Mouse (Mus musculus) heart, postnatal 36 days (tissue): Measurements from ENCODE around the gene Gimap1. TPM values are rescaled to one million over a fixed set of nuclear protein-coding genes. Genes with fewer than 3 reads are reported as not detected.

Experiments used
- DNase-seq, 2 experiments: peaks; one replicate each; pipeline ENCODE4 v3.0.0; 2021 to 2022
- intact Hi-C: fragments of 180-260 bp; cut with DNase I; formaldehyde crosslinking; loops from one replicate; pipeline ENCODE4 v1.15.1; 2025
- total RNA-seq, 2 experiments: library from RNA; stranded (reverse); gene quantifications; 2 replicates each; pipeline ENCODE4 v1.2.3; 2021

Gene Gimap1
- total RNA-seq, 2 experiments from 2014 or later = 8.1 to 11.8 TPM

DNA sequence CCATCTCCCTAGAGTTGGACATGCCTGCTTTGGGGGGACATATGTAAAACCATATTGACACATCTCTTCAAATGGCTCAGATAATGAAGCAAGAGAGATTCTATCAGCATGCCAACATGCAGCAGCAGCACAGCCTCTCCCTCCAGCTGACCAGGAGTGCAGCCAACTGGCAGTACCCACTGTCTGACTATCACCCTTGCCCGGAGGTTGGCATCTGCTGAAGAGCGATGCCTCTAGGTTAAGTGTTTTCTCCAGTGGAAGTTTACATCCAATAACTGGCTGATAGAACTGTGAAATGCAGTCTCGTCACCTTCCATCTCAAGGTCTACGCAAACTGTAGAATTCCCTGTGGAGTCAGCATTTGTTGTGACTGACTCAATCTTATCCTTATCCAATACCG, 1.2 kb upstream of the Gimap1 start:
- intact Hi-C loops = loop anchor here (2.0 kb wide), 1 partner anchor 25 kb away; no protein-coding TSS in a partner anchor
- DNase-seq = no peak

DNA sequence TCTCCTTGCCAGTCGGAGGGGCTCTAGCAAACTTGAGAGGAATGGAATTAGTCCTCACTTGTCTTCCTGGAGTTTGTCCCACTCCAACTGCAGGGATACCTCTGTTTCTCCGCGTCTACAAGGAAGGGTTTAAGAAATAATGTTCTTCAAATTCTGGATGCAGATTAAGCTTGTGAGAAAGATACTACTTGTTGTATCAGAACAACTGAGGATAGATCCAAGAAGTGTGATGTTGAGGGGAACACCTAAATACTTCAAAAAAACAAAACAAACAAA, 864 bp downstream of the Gimap1 start:
- intact Hi-C loops = no loop called here
- no peak for DNase-seq

DNA sequence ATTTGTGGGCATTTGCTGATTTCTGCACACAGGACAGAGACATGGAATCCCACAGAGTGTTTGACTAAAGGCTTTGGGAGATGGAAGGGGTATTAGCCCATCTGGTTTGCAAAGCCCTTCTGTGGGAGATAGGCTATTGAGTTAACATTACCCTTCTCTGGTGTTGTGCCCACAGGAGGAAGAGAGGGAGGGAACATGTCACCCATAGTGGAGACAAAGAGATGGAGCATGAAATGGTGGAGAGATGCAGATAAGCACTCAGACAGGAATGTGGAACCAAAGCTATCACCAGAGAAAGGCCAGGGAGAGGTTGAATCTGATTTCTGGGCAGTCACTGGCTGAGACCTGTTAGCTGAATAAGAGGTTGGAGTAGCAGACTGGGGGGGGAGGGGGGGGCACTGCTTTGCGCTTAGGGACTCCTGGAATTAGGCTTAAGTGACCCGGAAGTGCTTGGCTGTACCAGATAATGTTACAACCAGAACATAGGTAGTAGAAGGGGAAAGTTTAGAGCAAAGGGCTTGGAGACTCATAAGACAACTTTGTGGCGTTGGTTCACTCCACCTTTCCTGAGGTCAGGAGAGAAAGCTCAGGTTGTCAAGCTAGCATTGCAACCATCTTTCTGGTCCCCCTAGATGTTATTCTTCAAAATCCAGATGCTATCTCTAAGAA, 1.8 kb downstream of the Gimap1 start:
- intact Hi-C loops = no loop called here

DNA sequence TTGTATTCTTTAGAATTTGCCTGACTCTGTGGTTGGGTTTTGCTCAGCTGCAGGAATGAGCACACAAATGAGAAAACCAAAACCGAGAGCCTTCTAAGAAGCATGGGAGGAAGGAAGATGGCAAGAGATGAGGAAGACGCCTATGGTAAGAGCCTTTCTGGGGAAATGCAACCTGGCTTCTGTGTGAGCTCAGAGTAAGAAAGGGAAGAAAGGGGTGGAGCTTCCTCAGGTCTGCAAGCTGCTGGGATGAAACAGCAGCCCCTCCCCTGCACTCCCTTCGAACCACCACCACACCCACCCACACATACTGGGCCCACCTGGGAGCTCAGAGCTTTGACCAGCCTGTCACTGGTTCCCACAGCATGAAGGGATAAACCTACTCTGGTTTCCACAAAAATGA, 2.4 kb downstream of the Gimap1 start:
- no peak for DNase-seq
- intact Hi-C loops = no loop called here

More for the DNA sequence above, 1.8 kb downstream of the Gimap1 start:
- DNase-seq = no peak

DNA sequence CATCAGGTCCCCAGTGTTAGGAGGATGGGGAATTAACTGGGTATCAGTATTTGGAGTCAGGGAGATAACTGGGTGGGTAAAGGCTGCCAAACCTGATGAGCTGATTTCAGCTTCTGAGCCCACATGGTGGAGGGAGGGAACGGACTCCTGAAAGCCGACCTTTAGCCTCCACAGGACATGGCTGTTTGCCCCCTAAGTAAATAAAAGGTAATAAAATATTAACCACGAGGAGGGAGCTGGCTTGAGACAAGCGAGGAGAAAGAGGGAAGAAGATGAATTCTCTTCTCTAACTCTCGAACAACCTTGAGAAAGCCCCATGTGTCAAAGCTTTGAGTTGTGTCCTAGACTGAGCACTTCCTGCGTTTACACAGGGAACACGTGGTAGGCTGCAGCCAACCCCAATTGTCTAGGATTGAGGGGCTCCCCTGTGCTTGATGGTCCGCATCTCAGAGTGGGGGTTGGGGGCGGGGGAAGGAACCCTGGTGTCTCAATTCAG, 2.9 kb downstream of the Gimap1 start:
- intact Hi-C loops = no loop called here

DNA sequence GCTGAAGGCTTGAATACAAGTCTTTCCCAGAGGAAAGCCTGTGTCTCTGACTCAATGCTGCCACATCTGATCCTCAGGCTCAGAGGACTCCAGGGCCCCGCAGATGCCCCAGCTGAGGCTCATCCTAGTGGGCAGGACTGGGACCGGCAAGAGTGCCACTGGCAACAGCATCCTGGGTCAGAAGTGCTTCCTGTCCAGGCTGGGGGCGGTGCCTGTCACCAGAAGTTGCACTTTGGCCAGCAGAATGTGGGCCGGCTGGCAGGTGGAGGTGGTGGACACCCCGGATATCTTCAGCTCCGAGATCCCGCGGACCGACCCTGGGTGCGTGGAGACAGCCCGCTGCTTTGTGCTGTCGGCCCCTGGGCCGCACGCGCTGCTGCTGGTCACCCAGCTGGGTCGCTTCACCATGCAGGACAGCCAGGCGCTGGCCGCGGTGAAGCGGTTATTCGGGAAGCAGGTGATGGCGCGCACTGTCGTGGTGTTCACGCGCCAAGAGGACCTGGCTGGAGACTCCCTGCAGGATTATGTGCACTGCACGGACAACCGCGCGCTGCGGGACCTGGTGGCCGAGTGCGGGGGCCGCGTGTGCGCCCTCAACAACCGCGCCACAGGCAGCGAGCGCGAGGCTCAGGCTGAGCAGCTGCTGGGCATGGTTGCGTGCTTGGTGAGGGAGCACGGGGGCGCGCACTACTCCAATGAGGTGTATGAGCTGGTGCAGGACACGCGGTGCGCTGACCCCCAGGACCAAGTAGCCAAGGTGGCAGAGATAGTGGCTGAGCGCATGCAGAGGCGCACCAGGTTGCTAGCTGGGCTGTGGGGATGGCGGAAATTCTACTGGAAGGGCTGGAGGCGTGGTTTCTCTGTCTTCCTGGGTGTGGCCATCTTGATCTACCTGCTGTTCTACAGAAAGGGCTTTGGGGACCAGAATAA, 3.8 kb downstream of the Gimap1 start:
- DNase-seq = no peak
- intact Hi-C loops = no loop called here

More for the DNA sequence above, 2.9 kb downstream of the Gimap1 start:
- DNase-seq = no peak

DNA sequence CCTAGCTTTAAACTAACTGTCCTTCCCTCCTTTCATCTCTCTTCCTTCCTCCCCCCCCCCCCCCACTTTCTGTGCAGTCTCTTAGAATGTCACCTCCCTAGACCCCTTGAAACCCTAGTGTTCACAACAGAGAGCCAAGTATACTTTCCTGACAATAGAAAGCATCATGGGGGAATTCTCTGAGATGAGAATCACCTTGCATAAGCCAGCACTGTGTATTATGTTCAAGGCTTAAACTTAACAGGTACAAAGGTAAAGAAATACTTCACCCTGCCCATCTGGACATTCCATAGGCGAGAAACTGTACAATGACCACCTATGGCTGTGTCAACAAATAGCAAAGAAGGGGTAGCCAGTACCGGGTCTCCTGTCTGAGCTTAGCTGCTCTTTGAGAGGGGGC, 6.6 kb downstream of the Gimap1 start:
- no peak for DNase-seq
- intact Hi-C loops = no loop called here

DNA sequence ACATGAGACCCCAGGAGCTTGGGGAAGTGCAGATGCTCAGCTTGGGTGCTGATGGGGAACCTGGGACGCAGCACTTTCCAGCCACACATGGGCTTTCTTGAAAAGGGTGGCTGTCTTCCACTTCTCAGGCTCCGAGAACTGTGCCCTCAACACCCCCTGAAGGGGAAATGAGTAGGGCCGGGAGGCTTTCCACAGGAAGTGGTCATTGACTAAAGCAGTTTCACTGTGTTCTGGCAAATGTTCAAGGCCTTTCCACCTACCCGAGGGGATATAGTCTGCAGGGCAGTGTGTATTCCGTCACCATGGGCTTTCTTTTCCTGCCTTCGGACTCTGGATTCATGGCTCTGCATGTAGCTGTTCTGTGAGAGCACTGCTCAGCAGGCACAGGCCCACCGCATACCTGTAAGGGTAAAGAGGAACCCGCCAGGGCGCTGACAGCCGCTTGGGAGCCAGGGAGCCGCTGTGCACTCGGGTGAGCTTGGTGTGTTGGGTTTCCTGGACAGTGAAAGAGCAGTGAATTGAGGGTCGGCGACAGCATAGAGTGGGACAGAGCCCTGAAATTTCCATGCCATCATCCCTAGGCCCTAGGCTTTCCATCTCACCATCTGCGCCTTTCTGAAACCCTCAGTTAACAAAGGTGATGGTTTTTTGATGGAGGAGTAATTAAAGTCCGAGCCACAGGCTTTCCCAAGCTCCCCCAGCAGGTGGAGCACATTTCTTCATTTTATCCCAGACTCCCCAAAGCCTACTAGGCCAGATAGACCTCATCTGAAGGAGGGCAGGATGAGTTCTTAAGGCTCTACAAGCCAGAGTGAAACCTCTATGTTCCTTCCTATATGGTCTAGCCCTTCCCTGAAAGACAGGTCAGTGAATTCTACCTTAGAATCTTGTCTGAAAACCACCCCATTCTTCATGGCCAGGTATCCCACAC, 7.4 kb downstream of the Gimap1 start, which contains the start of gene Gimap5:
Gene Gimap5 (plus strand): TSS at position 239 of the 931 bp plus-strand sequence.
- peak; percentile 53 to 65 for DNase-seq
- intact Hi-C loops = loop anchor here (2.0 kb wide), 4 partner anchors 27 to 99 kb away; partner anchors contain the start of genes Gimap4 and Gimap8

DNA sequence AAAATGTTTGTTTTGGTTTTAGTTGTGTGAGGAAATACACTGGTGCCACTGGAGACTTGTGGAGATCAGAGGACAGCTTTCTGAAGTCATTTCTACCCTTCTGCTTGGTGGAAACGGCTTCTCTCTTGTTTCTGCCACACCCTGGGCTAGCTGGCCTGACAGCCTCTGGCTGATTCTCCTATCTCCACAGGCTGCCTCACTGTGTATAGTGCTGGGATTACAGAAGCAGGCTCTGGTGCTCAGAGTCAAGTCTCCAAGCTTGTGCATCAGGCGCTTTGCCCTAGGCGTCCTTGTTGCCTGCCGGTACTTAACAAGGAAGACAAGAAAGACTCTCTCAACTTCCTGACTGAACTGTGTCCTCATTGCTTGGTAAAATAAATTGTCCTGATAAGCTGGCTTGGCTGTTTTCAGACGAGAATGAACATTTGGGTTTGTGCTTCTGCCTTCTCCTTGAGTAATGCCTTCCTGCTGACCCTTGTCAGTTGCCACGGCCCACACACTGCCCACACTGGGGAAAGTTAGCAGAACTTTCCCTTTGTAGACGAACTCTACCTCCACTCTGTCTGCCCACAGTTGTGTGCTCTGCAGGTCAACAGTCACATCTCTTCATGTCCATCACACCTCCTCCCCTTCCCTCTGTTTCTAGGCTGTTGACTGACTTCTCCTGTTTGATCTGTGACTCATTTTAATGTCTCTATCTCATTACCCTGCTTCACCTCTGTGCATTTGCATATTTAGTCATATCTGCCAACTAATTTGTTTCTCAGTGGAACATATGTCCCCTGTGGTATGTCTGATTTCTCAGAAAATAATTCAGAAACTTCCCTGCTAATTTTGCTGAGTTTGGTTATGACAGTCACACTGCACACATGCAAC, 8.5 kb downstream of the Gimap1 start:
- DNase-seq = no peak
- intact Hi-C loops = loop anchor here (2.0 kb wide), 4 partner anchors 25 to 101 kb away; partner anchors contain the start of genes Gimap4 and Gimap8

DNA sequence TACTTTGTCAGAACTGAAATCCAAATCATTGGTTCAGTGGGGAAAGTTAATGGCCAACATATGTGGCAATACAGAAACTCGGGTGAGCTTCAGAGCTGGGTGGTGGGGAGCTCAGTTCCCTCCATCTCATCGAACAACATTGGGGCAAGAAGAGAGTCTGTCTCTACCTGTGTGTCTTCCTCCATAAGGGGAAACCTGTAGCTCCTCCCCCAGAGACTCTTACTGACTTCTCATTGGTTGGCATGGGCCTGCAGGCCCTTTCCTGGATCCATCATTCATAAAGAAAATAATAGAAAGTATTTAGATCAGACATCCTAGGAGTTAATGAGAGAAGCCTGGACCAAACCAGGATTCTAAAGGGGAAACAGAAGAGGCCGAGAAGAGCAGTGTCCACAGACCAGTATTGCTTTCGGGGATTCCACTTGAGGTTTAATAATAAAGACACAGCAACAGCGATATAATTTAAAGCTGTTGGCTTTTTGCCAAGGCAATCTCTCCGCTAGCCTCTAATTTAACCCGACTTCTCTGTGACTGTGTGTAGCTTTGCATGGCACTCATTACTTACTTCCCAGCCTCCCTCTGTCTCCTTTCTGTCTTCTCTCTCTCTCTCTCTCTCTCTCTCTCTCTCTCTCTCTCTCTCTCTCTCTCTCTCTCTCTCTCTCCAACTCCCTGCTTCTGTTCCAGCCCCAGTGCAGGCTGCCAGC, 24.9 kb downstream of the Gimap1 start:
- no peak for DNase-seq
- intact Hi-C loops = no loop called here

DNA sequence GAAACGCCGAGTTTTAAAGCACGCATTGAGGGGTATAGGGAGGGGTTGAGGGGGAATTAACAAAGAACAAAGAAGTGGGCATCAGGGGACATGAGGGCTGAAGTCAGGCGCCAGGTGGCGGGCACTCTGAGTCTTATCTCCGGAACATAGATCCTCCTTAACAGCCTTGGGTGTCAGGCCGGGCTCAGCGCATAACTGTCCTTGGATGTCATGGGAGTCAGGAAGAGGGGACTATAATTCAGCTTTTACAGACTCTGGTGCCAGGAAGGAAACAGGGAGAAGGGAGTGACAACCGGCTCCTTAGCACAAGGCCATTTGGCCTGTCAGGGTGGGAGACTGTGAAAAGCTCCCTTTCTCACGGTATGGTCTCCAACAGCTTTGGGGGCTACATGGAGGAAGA, 25.6 kb downstream of the Gimap1 start:
- DNase-seq = no peak
- intact Hi-C loops = no loop called here

DNA sequence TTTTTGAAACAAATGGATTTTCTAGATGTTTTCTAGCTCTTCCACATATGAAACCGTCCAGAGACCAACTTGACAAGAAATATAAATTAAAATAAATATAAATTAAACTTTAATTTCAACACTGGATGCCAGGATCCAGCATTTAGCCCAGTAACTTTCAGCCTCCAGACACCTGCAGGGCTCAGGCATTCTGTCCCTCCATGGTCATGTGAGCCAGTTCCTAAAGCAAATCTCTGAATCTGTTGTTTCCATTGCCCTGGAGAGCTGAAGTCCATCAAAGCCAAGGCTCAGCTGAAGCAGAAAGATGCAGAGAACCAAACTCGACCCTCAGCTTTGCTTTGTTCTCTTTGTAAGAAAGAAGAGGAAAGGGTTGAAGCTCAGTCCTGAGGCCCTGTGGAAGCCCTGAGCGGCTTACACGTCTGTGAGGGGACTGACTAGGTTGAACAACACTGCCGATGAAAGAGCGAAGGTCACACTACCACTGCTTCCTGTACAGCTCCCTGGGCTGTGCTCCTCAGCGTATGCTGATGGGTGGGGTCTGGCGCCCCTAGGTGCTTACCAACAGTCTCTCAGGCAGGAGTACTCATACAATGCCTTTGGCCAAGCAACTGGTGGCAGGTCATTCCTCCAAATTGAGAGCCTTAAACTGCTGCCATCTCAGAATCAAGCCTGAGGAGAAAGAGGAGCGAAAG, 29.5 kb downstream of the Gimap1 start:
- DNase-seq = no peak
- intact Hi-C loops = no loop called here

DNA sequence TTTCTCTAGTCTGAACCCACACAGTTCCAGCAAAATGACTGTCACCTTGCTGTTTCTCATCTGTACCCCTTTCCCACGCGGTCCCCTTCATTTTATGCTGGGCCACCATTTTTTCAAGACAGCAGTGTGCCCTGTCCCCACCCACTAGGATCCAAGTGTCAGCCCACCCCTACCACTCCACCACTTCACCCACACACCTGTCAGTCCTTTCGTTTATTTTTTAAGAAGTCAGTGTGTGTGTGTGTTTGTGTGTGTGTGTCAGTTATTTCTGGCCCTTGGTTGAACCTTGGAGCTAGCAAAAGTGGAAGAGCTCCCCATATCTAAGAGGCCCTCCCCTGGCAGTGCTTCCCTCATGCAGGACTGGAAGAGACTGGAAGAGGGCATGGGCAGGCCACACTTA, 30.1 kb downstream of the Gimap1 start:
- DNase-seq = no peak
- intact Hi-C loops = no loop called here

DNA sequence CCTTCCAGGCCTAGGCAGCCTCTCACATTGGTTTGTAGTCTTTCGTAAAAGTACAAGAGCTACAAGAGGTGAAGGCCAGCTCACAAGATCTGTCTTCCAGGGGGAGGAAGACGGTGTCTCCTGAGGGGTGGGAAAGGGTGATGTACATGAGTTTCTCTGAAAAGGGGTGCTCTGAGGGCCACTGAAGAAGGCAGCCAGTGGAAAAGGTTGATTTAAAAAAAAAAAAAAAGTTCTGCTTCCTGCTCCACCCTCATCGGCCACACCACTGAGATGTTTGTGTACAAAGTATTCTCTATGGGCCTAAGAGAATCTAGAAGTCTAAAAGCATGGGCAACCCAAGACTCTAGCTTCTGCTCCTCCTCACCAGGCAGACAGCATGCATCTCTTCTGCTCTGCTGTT, 31.8 kb downstream of the Gimap1 start, which contains the start of gene Gimap3:
Gene Gimap3 (minus strand): TSS at position 156 of the 400 bp plus-strand sequence.
- DNase-seq = no peak
- intact Hi-C loops = loop anchor here (5.0 kb wide), 2 partner anchors 188 to 233 kb away; partner anchors contain the start of gene Atp6v0e2

DNA sequence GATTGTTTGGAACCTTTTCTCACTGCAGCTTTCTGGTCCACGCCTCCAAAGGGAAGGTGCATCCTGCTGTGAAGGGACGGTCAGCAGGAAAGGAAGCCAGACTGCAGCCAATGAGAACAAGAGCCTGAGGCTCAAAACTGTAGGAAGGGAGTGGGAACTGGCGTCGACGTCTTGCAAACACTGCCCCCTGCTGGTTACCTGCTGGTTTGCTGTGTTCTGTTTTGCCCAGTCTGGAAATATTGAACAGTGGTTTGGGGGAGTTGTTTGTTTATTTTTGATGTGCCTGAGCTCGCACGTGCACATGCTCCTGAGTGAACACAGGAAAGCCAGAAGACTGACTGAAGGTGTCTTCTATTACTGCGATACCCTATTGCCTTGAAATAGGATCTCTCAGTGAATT, 33.2 kb downstream of the Gimap1 start:
- peak; percentile 86 to 90 for DNase-seq
- intact Hi-C loops = loop anchor here (1.0 to 5.0 kb wide), 5 partner anchors 25 to 593 kb away; partner anchors contain the start of genes Atp6v0e2 and Gimap5

DNA sequence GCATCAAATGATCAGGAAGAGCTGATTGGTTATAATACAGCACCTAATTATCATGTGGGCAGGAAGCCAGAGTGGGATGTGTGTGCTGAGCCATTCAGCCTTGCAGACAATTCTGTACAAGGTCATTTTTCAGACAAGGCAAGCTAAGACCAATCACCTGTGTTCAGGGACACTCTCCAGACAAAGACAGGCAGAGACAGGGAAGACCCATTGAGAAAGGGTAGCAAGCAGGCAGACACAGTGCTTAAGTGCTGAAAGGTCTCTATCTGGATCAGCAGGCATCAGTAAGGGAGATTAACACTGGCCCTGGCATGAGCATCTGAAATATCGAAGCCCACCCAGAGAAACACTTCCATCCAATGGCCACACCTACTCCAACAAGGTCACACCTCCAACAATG, 45.6 kb downstream of the Gimap1 start:
- no peak for DNase-seq
- intact Hi-C loops = no loop called here

DNA sequence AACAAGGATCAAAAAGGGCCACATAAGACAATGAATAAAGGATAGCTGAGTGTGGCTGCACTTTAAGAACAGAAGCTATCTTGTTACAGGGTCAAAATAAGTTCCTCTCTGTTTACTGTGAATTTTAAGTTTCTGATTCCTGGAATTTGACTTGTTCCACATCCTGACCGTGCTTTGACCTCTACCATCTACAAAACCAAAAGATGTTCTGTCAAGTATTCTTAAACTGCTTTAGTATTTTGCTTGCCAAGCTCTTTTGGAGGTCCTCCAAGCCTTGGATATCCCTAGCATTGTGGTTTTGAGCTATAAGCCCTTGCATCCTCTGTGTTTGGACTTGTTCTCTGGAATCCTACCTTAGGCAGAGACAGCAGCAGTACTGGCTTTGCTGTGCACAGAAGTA, 46.3 kb downstream of the Gimap1 start:
- DNase-seq = no peak
- intact Hi-C loops = no loop called here

DNA sequence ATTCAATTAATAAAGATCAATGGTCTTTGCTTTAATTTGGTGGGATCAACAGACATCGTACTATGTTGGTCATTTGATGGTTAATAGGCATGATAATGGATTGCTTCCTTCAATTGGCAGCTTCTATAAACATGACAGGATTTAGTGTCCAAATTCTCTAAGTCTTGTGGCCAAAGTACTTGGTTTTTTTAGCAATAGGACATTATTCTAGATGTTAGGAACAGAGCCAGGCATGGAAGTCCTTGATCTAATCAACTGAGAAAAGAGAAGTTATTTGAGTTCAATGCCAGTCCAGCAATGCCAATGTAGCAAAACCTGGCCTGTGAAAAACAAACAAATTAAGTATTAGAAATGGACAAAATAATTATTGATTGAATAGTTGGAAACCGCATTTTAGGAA, 46.7 kb downstream of the Gimap1 start:
- intact Hi-C loops = no loop called here
- DNase-seq = no peak
